Mouse (Mus musculus): ENCODE data around the gene Olfr1497. TPM values are rescaled to one million over a fixed set of nuclear protein-coding genes. Genes with fewer than 3 reads are reported as not detected.

The Olfr1497 gene
- polyA plus RNA-seq, 1 experiment from 2014 or later: not detected

DNA sequence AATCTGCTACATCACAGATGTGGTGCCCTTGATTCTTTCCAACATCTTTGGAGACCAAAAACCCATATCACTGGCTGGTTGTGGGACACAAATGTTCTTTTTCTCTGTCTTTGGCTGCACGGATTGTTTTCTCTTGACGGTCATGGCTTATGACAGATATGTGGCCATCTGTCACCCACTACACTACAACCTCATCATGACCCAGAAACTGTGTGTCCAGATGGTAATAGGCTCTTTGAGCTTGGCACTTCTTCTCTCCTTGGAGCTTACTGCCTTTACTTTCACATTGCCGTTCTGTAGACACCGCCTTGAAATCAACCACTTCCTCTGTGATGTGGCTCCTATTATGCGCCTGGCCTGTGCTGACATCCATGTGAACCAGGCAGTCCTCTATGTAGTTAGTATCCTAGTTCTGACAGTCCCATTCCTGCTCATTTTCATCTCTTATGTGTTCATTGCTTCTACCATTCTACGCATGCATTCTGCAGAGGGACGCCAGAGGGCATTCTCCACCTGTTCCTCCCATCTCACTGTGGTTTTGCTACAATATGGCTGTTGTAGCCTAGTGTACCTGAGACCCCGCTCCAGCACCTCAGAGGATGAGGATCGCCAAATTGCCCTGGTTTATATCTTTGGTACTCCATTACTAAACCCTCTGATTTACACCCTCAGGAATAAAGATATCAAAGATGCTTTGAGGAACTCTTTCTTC, 29.3 kb downstream of the Olfr1497 start:
- no peaks in the 10 kb centered on the region for H3K36me3 ChIP-seq (ENCODE audit: control insufficient read depth, insufficient read depth, low read length)
- H3K4me3 ChIP-seq (ENCODE audit: low read depth, low read length): no peak overlapping the region
- no peak overlapping the region for H3K4me2 ChIP-seq (ENCODE audit: low read length)
- no peak overlapping the region for H3K9ac ChIP-seq (ENCODE audit: low read length)
- H3K9me3 ChIP-seq (ENCODE audit: control insufficient read depth, low read length): no peaks in the 10 kb centered on the region
- H3K27me3 ChIP-seq (replicated peaks; ENCODE audit: control insufficient read depth, insufficient read depth, low read length): no peaks in the 10 kb centered on the region
- ATAC-seq (replicated peaks; ENCODE audit: low FRiP score, low TSS enrichment, low read depth) (no peak), DNase-seq (ENCODE audit: low spot score) (no peak)
- no peaks in the 10 kb centered on the region for H3K4me1 ChIP-seq (replicated peaks; ENCODE audit: control insufficient read depth, insufficient read depth, low read length)
- WGBS: 88% methylated on average over 9 of the region's 9 CpGs
- no peak overlapping the region for H3K27ac ChIP-seq (ENCODE audit: low read depth)

DNA sequence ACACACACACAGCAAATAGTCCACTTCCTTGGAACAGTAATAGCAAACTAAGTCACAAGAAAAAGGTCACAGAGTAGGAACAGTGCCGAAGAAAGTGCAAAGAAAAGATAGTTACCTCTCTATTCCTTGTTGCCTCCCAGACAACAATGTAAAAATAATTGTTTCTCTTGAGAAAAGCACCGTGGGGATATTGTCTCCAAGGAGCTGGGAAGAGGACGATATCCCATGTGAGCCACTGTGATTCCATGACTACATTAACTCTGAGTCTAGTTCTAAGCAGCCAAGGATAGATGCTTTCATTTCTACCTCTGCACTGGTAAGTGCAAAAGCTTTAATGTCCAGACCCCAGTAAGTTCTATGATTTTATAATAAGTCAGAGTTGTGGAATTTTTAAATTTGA, 33.7 kb downstream of the Olfr1497 start, which contains the start of gene Olfr1495:
TSS of gene Olfr1495 (plus strand) at position 301 of the 400 bp plus-strand sequence.
- H3K9ac ChIP-seq (ENCODE audit: low read length): no peak within 1 kb of the TSS
- H3K27me3 ChIP-seq (replicated peaks; ENCODE audit: control insufficient read depth, insufficient read depth, low read length): no peaks in the 10 kb centered on the region
- WGBS: 78% methylated on average over 3 of the region's 3 CpGs
- DNase-seq (ENCODE audit: low spot score) (no peak), ATAC-seq (replicated peaks; ENCODE audit: low FRiP score, low TSS enrichment, low read depth) (no peak)
- no peak within 1 kb of the TSS for H3K27ac ChIP-seq (ENCODE audit: low read depth)
- H3K4me3 ChIP-seq (ENCODE audit: low read depth, low read length): no peak within 1 kb of the TSS
- no peaks in the 10 kb centered on the region for H3K36me3 ChIP-seq (ENCODE audit: control insufficient read depth, insufficient read depth, low read length)
- H3K4me2 ChIP-seq (ENCODE audit: low read length): no peak within 1 kb of the TSS
- no peaks in the 10 kb centered on the region for H3K9me3 ChIP-seq (ENCODE audit: control insufficient read depth, low read length)
- no peaks in the 10 kb centered on the region for H3K4me1 ChIP-seq (replicated peaks; ENCODE audit: control insufficient read depth, insufficient read depth, low read length)

DNA sequence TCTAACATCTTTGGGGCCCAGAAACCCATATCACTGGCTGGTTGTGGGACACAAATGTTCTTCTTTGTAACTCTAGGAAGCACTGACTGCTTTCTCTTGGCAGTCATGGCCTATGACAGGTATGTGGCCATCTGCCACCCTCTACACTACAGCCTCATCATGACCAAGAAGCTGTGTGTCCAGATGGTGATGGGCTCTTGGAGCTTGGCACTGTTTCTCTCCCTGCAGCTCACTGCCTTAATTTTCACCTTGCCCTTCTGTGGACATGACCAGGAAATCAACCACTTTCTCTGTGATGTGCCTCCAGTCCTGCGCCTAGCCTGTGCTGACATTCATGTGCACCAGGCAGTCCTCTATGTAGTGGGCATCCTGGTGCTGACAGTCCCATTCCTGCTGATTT, 48.6 kb downstream of the Olfr1497 start:
- ATAC-seq (replicated peaks; ENCODE audit: low FRiP score, low TSS enrichment, low read depth) (no peak), DNase-seq (ENCODE audit: low spot score) (no peak)
- H3K4me3 ChIP-seq (ENCODE audit: low read depth, low read length): no peak overlapping the region
- H3K9me3 ChIP-seq (ENCODE audit: control insufficient read depth, low read length): no peaks in the 10 kb centered on the region
- no peak overlapping the region for H3K9ac ChIP-seq (ENCODE audit: low read length)
- no peak overlapping the region for H3K27ac ChIP-seq (ENCODE audit: low read depth)
- no peak overlapping the region for H3K4me2 ChIP-seq (ENCODE audit: low read length)
- no peaks in the 10 kb centered on the region for H3K36me3 ChIP-seq (ENCODE audit: control insufficient read depth, insufficient read depth, low read length)
- WGBS: 88% methylated on average over 1 of the region's 1 CpGs
- no peaks in the 10 kb centered on the region for H3K4me1 ChIP-seq (replicated peaks; ENCODE audit: control insufficient read depth, insufficient read depth, low read length)
- no peaks in the 10 kb centered on the region for H3K27me3 ChIP-seq (replicated peaks; ENCODE audit: control insufficient read depth, insufficient read depth, low read length)

Other genes starting within 250 kb of the Olfr1497 start
- not detected in 2 replicates for gene Olfr1484, start 214.7 kb downstream of the Olfr1497 start, polyA plus RNA-seq (2014; fragmentation: Nextera tagmentation; extraction: Ambion mirVana)
- gene Olfr1487, start 180.8 kb downstream of the Olfr1497 start, polyA plus RNA-seq (2014; fragmentation: Nextera tagmentation; extraction: Ambion mirVana): not detected in 2 replicates
- not detected in 2 replicates for gene Olfr1489, start 166.6 kb downstream of the Olfr1497 start, polyA plus RNA-seq (2014; fragmentation: Nextera tagmentation; extraction: Ambion mirVana)
- gene Olfr1490, start 147.1 kb downstream of the Olfr1497 start, polyA plus RNA-seq (2014; fragmentation: Nextera tagmentation; extraction: Ambion mirVana): not detected in 2 replicates
- gene Olfr1491, start 100.9 kb downstream of the Olfr1497 start, polyA plus RNA-seq (2014; fragmentation: Nextera tagmentation; extraction: Ambion mirVana): not detected in 2 replicates
- not detected in 2 replicates for gene Olfr1493-ps1, start 74.9 kb downstream of the Olfr1497 start, polyA plus RNA-seq (2014; fragmentation: Nextera tagmentation; extraction: Ambion mirVana)
- gene Olfr1494, start 58.5 kb downstream of the Olfr1497 start, polyA plus RNA-seq (2014; fragmentation: Nextera tagmentation; extraction: Ambion mirVana): not detected in 2 replicates
- gene Olfr1495, start 33.6 kb downstream of the Olfr1497 start, polyA plus RNA-seq (2014; fragmentation: Nextera tagmentation; extraction: Ambion mirVana): not detected in 2 replicates
- not detected in 2 replicates for gene Olfr1496, start 20.3 kb downstream of the Olfr1497 start, polyA plus RNA-seq (2014; fragmentation: Nextera tagmentation; extraction: Ambion mirVana)
- not detected in 2 replicates for gene Olfr1499, start 21.2 kb upstream of the Olfr1497 start, polyA plus RNA-seq (2014; fragmentation: Nextera tagmentation; extraction: Ambion mirVana)
- not detected in 2 replicates for gene Olfr1500, start 32.3 kb upstream of the Olfr1497 start, polyA plus RNA-seq (2014; fragmentation: Nextera tagmentation; extraction: Ambion mirVana)
- gene Olfr1501, start 52.5 kb upstream of the Olfr1497 start, polyA plus RNA-seq (2014; fragmentation: Nextera tagmentation; extraction: Ambion mirVana): not detected in 2 replicates
- not detected in 2 replicates for gene Olfr1502, start 63.6 kb upstream of the Olfr1497 start, polyA plus RNA-seq (2014; fragmentation: Nextera tagmentation; extraction: Ambion mirVana)
- not detected in 2 replicates for gene Olfr1504, start 99.7 kb upstream of the Olfr1497 start, polyA plus RNA-seq (2014; fragmentation: Nextera tagmentation; extraction: Ambion mirVana)
- not detected in 2 replicates for gene Olfr1505, start 115.3 kb upstream of the Olfr1497 start, polyA plus RNA-seq (2014; fragmentation: Nextera tagmentation; extraction: Ambion mirVana)

Data from intestine, embryonic 14.5 days (tissue).